Mouse (Mus musculus): ENCODE data around the gene Traf3. TPM values are rescaled to one million over a fixed set of nuclear protein-coding genes. Genes with fewer than 3 reads are reported as not detected.

The Traf3 gene
- polyA plus RNA-seq, 1 experiment: not detected

DNA sequence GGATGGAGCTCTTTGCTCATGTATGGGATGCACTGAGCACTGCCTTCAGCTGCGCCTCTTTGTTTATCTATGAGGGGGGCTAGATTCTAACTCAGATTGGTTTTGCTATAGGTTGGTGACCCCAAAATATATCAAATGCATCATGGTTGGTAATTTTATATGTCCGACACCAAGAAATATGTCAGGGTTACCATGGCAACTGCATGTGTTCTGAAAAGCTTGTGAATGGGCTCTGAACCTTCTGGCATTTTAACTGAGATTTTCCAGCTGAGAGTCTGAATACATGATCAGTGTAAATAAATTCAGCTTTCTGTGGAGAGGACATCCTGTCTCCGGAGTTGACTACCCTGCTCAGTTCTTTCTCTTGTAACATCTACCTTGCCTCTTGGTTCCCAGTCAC is 37.8 kb downstream of the Traf3 start:
- Histone ChIP-seq H3K4me1 (ENCODE audit: control insufficient read depth, insufficient read depth, low read length) (peaks cover 3% of the 10 kb centered on the region; the same call in 1 of the 2 replicates), H3K4me3 (ENCODE audit: insufficient read depth, low read depth, low read length) (no peak overlapping the region), H3K27ac (ENCODE audit: insufficient read depth, low read depth, low read length) (no peak overlapping the region)
- 50% methylated on average over 3 of the region's 3 CpGs for WGBS
- TF ChIP-seq CTCF (IDR thresholded peaks at IDR 0.05; ENCODE audit: insufficient read depth, low read depth, low read length) (no peak), POLR2A (IDR thresholded peaks at IDR 0.05; ENCODE audit: insufficient read depth, low read depth, low read length) (no peak)

DNA sequence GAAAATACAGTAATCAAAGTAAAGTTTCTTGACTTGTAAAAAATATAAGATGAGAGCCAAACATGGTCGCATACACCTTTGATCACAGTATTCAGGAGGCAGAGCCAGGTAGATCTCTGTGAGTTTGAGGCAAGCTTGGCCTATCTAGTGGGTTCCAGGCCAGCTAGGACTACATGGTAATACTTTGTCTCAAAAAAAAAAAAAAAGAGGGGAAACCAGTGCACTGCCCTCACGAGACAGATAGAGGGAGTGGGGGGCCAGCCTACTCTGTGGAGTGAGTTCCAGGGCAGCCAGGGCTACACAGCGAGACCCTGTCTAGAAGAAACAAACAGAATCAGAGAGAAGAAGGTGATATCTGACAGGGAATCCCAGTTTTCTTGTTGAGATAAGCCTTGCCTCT is 41.5 kb downstream of the Traf3 start:
- TF ChIP-seq POLR2A (IDR thresholded peaks at IDR 0.05; ENCODE audit: insufficient read depth, low read depth, low read length): no peak
- TF ChIP-seq CTCF (IDR thresholded peaks at IDR 0.05; ENCODE audit: insufficient read depth, low read depth, low read length): no peak
- H3K27ac ChIP-seq (ENCODE audit: insufficient read depth, low read depth, low read length): no peak overlapping the region
- H3K4me3 ChIP-seq (ENCODE audit: insufficient read depth, low read depth, low read length): no peak overlapping the region
- H3K4me1 ChIP-seq (ENCODE audit: control insufficient read depth, insufficient read depth, low read length): peaks cover 3% of the 10 kb centered on the region; the same call in 1 of the 2 replicates
- WGBS: 97% methylated on average over 3 of the region's 3 CpGs

DNA sequence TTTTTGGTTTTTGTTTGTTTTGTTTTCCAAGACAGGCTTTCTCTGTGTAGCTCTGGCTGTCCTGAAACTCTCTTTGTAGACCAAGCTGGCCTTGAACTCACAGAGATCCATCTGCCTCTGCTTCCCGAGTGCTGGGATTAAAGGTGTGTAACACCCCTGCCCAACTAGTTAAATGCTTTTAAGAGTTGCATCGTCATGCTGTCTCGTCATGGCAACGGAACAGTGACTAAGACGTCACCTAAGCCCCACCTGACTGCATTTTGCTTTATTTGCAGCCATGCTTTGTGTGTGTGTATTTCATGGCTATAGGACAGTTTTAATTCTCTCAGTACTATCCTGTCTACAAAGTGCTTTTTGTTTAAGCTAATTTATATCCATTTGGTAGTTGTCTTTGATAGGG is 45.6 kb downstream of the Traf3 start:
- Histone ChIP-seq H3K27ac (ENCODE audit: insufficient read depth, low read depth, low read length) (no peak overlapping the region), H3K4me3 (ENCODE audit: insufficient read depth, low read depth, low read length) (no peak overlapping the region), H3K4me1 (ENCODE audit: control insufficient read depth, insufficient read depth, low read length) (no peaks in the 10 kb centered on the region)
- WGBS: 85% methylated on average over 5 of the region's 5 CpGs
- TF ChIP-seq POLR2A (IDR thresholded peaks at IDR 0.05; ENCODE audit: insufficient read depth, low read depth, low read length): no peak
- TF ChIP-seq CTCF (IDR thresholded peaks at IDR 0.05; ENCODE audit: insufficient read depth, low read depth, low read length): no peak

DNA sequence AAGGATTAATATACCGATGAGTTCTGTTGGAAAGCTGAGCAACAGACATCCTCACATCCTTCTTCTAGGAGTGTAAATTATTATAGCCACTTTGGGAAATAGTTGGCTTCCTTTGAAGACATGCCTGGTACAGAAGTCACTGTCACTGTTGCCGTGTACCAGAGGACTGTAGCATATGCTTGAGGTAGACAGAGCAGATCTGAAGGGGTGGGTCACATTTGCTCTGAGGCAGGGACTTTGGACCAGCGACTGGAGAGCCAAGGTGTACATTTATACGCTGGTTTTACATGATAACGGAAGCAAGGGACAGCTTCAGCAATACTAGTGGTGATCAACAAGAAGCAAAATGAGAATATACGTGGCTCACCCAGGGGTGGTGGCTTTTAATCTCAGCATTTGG is 52.7 kb downstream of the Traf3 start:
- no peak for TF ChIP-seq CTCF (IDR thresholded peaks at IDR 0.05; ENCODE audit: insufficient read depth, low read depth, low read length)
- no peak for TF ChIP-seq POLR2A (IDR thresholded peaks at IDR 0.05; ENCODE audit: insufficient read depth, low read depth, low read length)
- H3K4me3 ChIP-seq (ENCODE audit: insufficient read depth, low read depth, low read length): no peak overlapping the region
- 97% methylated on average over 6 of the region's 6 CpGs for WGBS

DNA sequence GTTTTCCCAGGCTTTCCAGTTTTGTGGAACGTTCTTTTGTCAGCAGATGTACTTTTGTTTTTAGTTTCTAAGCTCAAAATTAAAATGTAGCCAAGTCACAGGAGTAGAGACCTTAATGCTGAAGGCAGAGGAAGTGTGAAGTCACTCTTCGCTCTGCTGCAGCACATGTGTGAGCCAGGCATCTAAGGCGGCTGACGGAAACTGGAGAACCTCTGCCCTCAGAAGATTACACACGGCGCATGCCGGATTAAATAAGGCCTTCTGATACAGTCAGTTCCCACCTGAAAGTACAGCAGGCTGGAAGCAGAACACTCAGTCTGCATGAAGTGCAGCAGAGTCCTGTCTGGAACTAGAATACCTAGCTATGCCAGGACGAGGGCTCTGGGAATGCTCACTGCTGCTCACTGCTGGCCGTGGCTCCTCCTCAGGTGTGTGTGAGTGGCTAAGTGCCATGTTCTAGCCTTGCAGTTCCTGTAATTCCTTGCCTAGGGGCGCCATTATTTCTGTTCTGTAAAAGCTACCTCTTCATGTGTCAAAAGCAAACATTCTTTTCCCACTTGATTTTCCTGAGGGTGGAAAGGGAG is 59.1 kb downstream of the Traf3 start:
- 79% methylated on average over 10 of the region's 10 CpGs for WGBS
- TF ChIP-seq POLR2A (IDR thresholded peaks at IDR 0.05; ENCODE audit: insufficient read depth, low read depth, low read length) (no peak), CTCF (IDR thresholded peaks at IDR 0.05; ENCODE audit: insufficient read depth, low read depth, low read length) (no peak)
- H3K4me3 ChIP-seq (ENCODE audit: insufficient read depth, low read depth, low read length): no peak overlapping the region
- no peak overlapping the region for H3K27ac ChIP-seq (ENCODE audit: insufficient read depth, low read depth, low read length)
- 0 out of 2 replicates have a peak, but pooled peaks cover 2% of the 10 kb centered on the region for H3K4me1 ChIP-seq (ENCODE audit: control insufficient read depth, insufficient read depth, low read length)

More for the DNA sequence above, 52.7 kb downstream of the Traf3 start:
- H3K27ac ChIP-seq (ENCODE audit: insufficient read depth, low read depth, low read length): no peak overlapping the region
- H3K4me1 ChIP-seq (ENCODE audit: control insufficient read depth, insufficient read depth, low read length): no peaks in the 10 kb centered on the region; the same call in 1 of the 2 replicates

DNA sequence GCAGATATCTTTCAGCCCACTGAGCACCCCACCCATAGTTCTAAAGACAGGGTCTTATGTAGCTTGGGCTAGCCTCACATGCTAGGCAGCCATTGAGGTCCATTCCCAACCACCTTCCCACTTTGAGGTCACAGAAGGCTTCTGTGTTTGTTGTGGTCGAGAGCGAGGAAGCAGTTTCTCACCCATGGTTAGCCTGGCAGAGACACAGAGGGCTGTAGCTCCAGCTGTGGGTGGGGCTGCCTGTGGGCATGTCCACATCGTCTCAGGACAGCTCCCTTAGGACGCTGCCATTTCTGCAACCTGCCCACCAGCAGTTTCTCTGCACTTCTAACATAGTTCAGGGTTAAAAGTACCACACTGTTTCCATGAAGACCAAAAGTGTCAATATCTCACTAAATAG is 61.2 kb downstream of the Traf3 start:
- no peak for TF ChIP-seq CTCF (IDR thresholded peaks at IDR 0.05; ENCODE audit: insufficient read depth, low read depth, low read length)
- TF ChIP-seq POLR2A (IDR thresholded peaks at IDR 0.05; ENCODE audit: insufficient read depth, low read depth, low read length): no peak
- Histone ChIP-seq H3K4me3 (ENCODE audit: insufficient read depth, low read depth, low read length) (no peak overlapping the region), H3K4me1 (ENCODE audit: control insufficient read depth, insufficient read depth, low read length) (0 out of 2 replicates have a peak, but pooled peaks cover 2% of the 10 kb centered on the region), H3K27ac (ENCODE audit: insufficient read depth, low read depth, low read length) (no peak overlapping the region)
- 77% methylated on average over 4 of the region's 4 CpGs for WGBS

DNA sequence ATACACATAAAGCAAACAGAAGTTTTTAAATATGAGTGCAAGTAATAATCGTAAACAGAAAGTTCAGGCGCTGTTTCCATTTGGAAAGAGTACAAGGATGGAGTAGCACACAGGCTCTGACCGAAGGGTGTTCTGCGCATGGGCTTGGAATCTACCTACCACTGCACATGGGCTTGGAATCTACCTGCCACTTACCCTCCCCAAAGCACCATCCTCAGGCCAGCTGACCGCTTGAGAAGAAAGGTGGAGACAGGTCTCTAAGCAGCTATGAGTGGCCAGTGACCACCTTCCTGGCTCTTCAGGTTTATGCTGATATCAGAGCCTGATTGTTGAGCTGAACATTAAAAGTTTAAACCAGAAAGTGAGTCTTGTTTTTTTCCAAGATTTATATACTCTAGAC is 62.3 kb downstream of the Traf3 start:
- no peak overlapping the region for H3K27ac ChIP-seq (ENCODE audit: insufficient read depth, low read depth, low read length)
- 0 out of 2 replicates have a peak, but pooled peaks cover 2% of the 10 kb centered on the region for H3K4me1 ChIP-seq (ENCODE audit: control insufficient read depth, insufficient read depth, low read length)
- WGBS: 98% methylated on average over 5 of the region's 5 CpGs
- no peak overlapping the region for H3K4me3 ChIP-seq (ENCODE audit: insufficient read depth, low read depth, low read length)
- TF ChIP-seq CTCF (IDR thresholded peaks at IDR 0.05; ENCODE audit: insufficient read depth, low read depth, low read length): no peak
- no peak for TF ChIP-seq POLR2A (IDR thresholded peaks at IDR 0.05; ENCODE audit: insufficient read depth, low read depth, low read length)

DNA sequence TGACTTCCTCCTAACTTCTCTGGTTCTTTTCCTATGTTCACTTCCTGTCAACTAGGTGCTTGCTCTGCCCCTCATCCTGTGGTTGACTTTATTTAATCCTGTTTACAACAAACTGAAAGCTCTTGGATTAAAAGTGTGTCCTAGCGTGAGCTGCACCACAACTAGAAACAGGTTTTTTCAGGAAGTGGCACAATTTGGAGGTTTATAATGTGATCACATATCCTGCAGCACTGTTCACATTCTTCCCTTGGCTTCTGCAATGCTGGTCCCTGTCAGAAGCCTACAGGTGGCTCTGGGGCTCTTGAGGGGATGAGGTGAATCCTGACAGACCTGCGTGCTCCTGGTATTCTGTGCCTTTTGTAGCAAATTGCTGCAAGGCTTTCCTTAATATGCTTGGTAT is 64.6 kb downstream of the Traf3 start:
- H3K27ac ChIP-seq (ENCODE audit: insufficient read depth, low read depth, low read length): no peak overlapping the region
- 0 out of 2 replicates have a peak, but pooled peaks cover 2% of the 10 kb centered on the region for H3K4me1 ChIP-seq (ENCODE audit: control insufficient read depth, insufficient read depth, low read length)
- no peak overlapping the region for H3K4me3 ChIP-seq (ENCODE audit: insufficient read depth, low read depth, low read length)
- no peak for TF ChIP-seq POLR2A (IDR thresholded peaks at IDR 0.05; ENCODE audit: insufficient read depth, low read depth, low read length)
- TF ChIP-seq CTCF (IDR thresholded peaks at IDR 0.05; ENCODE audit: insufficient read depth, low read depth, low read length): no peak
- WGBS: 92% methylated on average over 2 of the region's 2 CpGs

DNA sequence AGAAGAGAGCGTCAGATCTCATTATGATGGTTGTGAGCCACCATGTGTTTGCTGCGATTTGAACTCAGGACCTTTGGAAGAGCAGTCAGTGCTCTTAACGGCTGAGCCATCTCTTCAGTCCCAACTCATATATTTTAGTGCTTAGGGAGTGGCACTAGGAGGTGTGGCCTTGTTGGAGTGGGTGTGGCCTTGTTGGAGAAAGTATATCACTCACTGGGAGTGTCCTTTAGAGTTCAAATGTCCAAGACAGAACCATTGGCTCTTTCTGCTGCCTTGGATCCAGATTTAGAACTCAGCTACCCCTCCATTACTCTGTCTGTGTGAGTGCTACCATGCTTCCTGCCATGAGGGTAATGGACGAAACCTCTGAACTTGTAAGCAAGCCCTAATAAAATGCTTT is 67.6 kb downstream of the Traf3 start:
- Histone ChIP-seq H3K4me1 (ENCODE audit: control insufficient read depth, insufficient read depth, low read length) (peaks cover 7% of the 10 kb centered on the region), H3K4me3 (ENCODE audit: insufficient read depth, low read depth, low read length) (no peak overlapping the region), H3K27ac (ENCODE audit: insufficient read depth, low read depth, low read length) (no peak overlapping the region)
- no peak for TF ChIP-seq CTCF (IDR thresholded peaks at IDR 0.05; ENCODE audit: insufficient read depth, low read depth, low read length)
- no peak for TF ChIP-seq POLR2A (IDR thresholded peaks at IDR 0.05; ENCODE audit: insufficient read depth, low read depth, low read length)
- 92% methylated on average over 4 of the region's 4 CpGs for WGBS

Data from olfactory bulb, adult 2 months (tissue).